Mouse (Mus musculus) hindbrain, embryonic 15.5 days (tissue): ENCODE measurements at regions not wholly inside any gene's neighbourhood (a gene's known extent, or its start where the extent isn't known, plus 50 kb on each side); places are given as distances from the start of the nearest gene placed in this dataset.
"Not testable (repeated sequence)": the region's sequence is repeated elsewhere in the genome, so short reads cannot be mapped to it uniquely, and the experiment has no call there.

Experiments used
- ATAC-seq: fragments of 200-750 bp; cut with Nextera tagmentation; 2 replicates; pipeline ENCODE4 v1.8.0; 2017; ENCODE audit warnings: low read depth, moderate number of reproducible peaks, moderate TSS enrichment; ENCODE audit not compliant: low FRiP score
- H3K27ac ChIP-seq: fragments of 300-500 bp; sonication (generic); replicated peaks from 2 replicates; pipeline ENCODE4 v1.5.1; 2015; ENCODE audit warnings: mild to moderate bottlenecking, inconsistent platforms
- H3K27me3 ChIP-seq: fragments of 300-500 bp; sonication (generic); 2 replicates; pipeline ENCODE4 v1.6.1; 2015; ENCODE audit warnings: control low read depth, inconsistent platforms
- H3K36me3 ChIP-seq: fragments of 300-500 bp; sonication (generic); 2 replicates; pipeline ENCODE4 v1.6.1; 2015; ENCODE audit warnings: control low read depth, inconsistent platforms
- H3K4me1 ChIP-seq: fragments of 300-500 bp; sonication (generic); replicated peaks from 2 replicates; pipeline ENCODE4 v1.6.1; 2015; ENCODE audit warnings: control low read depth, inconsistent platforms
- H3K4me2 ChIP-seq: fragments of 300-500 bp; sonication (generic); 2 replicates; pipeline ENCODE4 v1.6.1; 2015; ENCODE audit warnings: moderate library complexity, mild to moderate bottlenecking, inconsistent platforms
- H3K4me3 ChIP-seq: fragments of 300-500 bp; sonication (generic); 2 replicates; pipeline ENCODE4 v1.5.1; 2015; ENCODE audit warnings: mild to moderate bottlenecking, inconsistent platforms
- H3K9ac ChIP-seq: fragments of 300-500 bp; sonication (generic); 2 replicates; pipeline ENCODE4 v1.6.1; 2015; ENCODE audit warnings: inconsistent platforms
- H3K9me3 ChIP-seq: fragments of 300-500 bp; sonication (generic); 2 replicates; pipeline ENCODE4 v1.6.1; 2016; ENCODE audit warnings: control low read depth, inconsistent platforms
- WGBS: fragments of 180-500 bp; shearing (Covaris S2); methylation state at CpG from one replicate; pipeline ENCODE4 v1.1.7; 2015; 5-methylcytosine and 5-hydroxymethylcytosine counted together

- 0 out of 2 replicates have a peak overlapping the region, but pooled peaks have one; percentile 3 for H3K4me2 ChIP-seq
- ATAC-seq, result no peak
- H3K4me1 ChIP-seq, result peaks cover 30% of the 10 kb centered on the region
- H3K4me3 ChIP-seq, result no peak overlapping the region
- H3K9ac ChIP-seq, result no peak overlapping the region
- no peaks in the 10 kb centered on the region for H3K27me3 ChIP-seq
- no peaks in the 10 kb centered on the region for H3K9me3 ChIP-seq
- no peaks in the 10 kb centered on the region for H3K36me3 ChIP-seq
- WGBS, result 43% methylated on average over 15 of the region's 15 CpGs
- H3K27ac ChIP-seq, result no peak overlapping the region
These were observed 152.6 kb upstream of the Pou3f3 start for GRCm38 (mm10) chr1:42542846-42543549.

DNA sequence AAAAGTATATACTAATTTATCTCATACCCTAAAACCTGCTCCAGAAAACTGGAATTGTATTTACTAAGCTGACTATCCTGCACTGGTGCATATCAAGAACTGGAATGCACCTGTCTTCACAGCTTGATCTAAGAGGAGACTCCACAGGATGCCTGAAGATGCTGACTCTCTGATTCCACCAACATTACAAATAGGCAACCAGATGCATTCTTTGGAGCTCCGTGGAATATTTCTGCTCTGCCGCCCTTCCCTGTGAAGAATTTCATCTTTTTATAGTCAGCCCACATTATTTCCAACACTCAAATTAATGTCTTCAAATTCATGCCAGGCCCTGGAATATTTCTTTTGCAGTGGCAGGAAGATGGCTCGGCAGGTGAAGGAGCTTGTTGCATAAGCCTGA, 148.7 kb upstream of the Pou3f3 start:
- Histone ChIP-seq H3K36me3 (no peaks in the 10 kb centered on the region), H3K4me3 (no peak overlapping the region), H3K9me3 (no peaks in the 10 kb centered on the region), H3K27ac (no peak overlapping the region), H3K4me1 (peaks cover 7% of the 10 kb centered on the region; the same call in 1 of the 2 replicates), H3K27me3 (no peaks in the 10 kb centered on the region), H3K9ac (no peak overlapping the region), H3K4me2 (no peak overlapping the region)
- no peak for ATAC-seq
- WGBS, result 86% methylated on average over 3 of the region's 3 CpGs

DNA sequence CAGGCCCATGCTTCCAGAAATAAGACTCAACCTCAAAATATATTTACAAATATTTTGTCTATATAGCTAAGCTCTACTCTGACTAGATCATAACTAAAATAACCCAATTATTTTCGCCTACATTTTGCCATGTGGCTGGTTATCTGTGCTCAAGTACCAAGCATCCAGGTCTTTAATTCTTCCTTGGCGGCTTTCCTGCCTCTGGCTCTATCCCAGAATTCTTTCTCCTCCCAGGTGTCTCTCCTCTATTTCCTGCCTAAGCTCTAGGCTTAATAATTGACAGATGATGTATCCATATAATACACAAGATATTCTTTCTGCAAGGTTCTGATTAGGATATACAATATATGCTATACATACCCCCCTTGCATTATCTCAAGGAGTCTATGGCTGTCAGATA, 138.3 kb upstream of the Pou3f3 start:
- no peak for ATAC-seq
- 91% methylated on average over 2 of the region's 2 CpGs for WGBS

GRCm38 (mm10) chr1:42567640-42568039, 127.9 kb upstream of the Pou3f3 start:
- H3K9ac ChIP-seq, result no peak overlapping the region
- no peak overlapping the region for H3K27ac ChIP-seq
- WGBS, result 84% methylated on average over 6 of the region's 6 CpGs
- H3K9me3 ChIP-seq, result no peaks in the 10 kb centered on the region
- ATAC-seq, result no peak
- no peak overlapping the region for H3K4me2 ChIP-seq
- no peaks in the 10 kb centered on the region for H3K27me3 ChIP-seq
- H3K4me3 ChIP-seq, result no peak overlapping the region
- H3K36me3 ChIP-seq, result no peaks in the 10 kb centered on the region
- no peaks in the 10 kb centered on the region for H3K4me1 ChIP-seq

More for the DNA sequence above, 138.3 kb upstream of the Pou3f3 start:
- no peaks in the 10 kb centered on the region for H3K9me3 ChIP-seq
- no peak overlapping the region for H3K9ac ChIP-seq
- no peaks in the 10 kb centered on the region for H3K27me3 ChIP-seq
- H3K27ac ChIP-seq, result no peak overlapping the region
- no peak overlapping the region for H3K4me2 ChIP-seq
- no peaks in the 10 kb centered on the region for H3K36me3 ChIP-seq
- no peak overlapping the region for H3K4me3 ChIP-seq
- no peaks in the 10 kb centered on the region for H3K4me1 ChIP-seq

- Histone ChIP-seq H3K4me2 (no peak overlapping the region), H3K27me3 (no peaks in the 10 kb centered on the region), H3K9ac (no peak overlapping the region), H3K27ac (no peak overlapping the region), H3K4me3 (no peak overlapping the region), H3K9me3 (no peaks in the 10 kb centered on the region), H3K36me3 (no peaks in the 10 kb centered on the region), H3K4me1 (no peaks in the 10 kb centered on the region)
- no peak for ATAC-seq
- WGBS, result 88% methylated on average over 3 of the region's 3 CpGs
These were observed 110.4 kb upstream of the Pou3f3 start for GRCm38 (mm10) chr1:42585191-42585590.

DNA sequence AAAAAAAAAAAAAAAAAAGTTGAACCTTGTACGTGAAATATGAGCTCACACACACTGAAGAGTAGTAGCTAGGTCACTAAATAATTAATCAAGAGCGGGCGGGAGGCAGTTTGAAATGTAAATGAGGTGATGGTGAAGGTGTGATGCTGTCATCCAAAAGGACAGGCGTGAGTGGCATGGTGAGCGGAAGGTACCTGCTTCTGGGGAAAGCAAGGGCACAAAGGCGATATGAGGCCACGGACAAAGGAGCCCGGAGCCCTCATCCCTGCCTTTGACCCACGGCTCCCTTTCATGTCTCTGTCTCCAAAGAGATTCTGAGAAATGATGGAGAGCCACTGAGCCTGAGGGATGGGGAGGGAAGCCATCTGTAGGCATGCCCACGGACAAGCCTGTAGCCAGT, 107.1 kb upstream of the Pou3f3 start:
- no peaks in the 10 kb centered on the region for H3K27me3 ChIP-seq
- no peaks in the 10 kb centered on the region for H3K4me1 ChIP-seq
- 50% methylated on average over 10 of the region's 10 CpGs for WGBS
- H3K4me3 ChIP-seq, result no peak overlapping the region
- no peaks in the 10 kb centered on the region for H3K36me3 ChIP-seq
- H3K9me3 ChIP-seq, result no peaks in the 10 kb centered on the region
- no peak overlapping the region for H3K27ac ChIP-seq
- no peak overlapping the region for H3K4me2 ChIP-seq
- ATAC-seq, result no peak
- no peak overlapping the region for H3K9ac ChIP-seq

DNA sequence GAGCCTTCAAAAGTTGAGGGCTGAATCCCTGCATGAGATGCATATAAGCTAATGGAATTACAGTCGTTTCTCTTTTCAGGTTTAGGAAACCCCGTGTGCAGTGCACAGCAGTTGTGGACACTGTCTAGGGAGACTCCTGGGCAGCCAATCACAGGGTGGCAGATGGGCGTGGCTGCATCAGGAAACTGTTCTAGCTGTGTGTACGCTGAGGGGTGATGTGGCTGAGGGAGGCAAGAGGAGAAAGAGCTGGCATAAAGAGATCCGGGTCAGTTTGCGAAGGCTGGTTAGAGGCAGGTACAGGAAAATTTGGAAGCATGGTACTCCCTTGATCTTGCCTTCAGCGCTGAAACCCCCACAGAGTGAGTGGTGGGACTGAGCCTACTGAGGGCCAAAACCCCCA, 106.1 kb upstream of the Pou3f3 start:
- ATAC-seq, result no peak
- H3K27ac ChIP-seq, result no peak overlapping the region
- H3K4me3 ChIP-seq, result no peak overlapping the region
- no peaks in the 10 kb centered on the region for H3K9me3 ChIP-seq
- no peaks in the 10 kb centered on the region for H3K4me1 ChIP-seq
- 58% methylated on average over 7 of the region's 7 CpGs for WGBS
- H3K4me2 ChIP-seq, result no peak overlapping the region
- H3K9ac ChIP-seq, result no peak overlapping the region
- no peaks in the 10 kb centered on the region for H3K27me3 ChIP-seq
- no peaks in the 10 kb centered on the region for H3K36me3 ChIP-seq

GRCm38 (mm10) chr1:42591855-42592254, 103.7 kb upstream of the Pou3f3 start:
- no peak overlapping the region for H3K27ac ChIP-seq
- no peaks in the 10 kb centered on the region for H3K4me1 ChIP-seq
- WGBS, result 82% methylated on average over 1 of the region's 1 CpGs
- no peak overlapping the region for H3K4me2 ChIP-seq
- no peak overlapping the region for H3K4me3 ChIP-seq
- no peak overlapping the region for H3K9ac ChIP-seq
- H3K27me3 ChIP-seq, result no peaks in the 10 kb centered on the region
- no peaks in the 10 kb centered on the region for H3K36me3 ChIP-seq
- H3K9me3 ChIP-seq, result no peaks in the 10 kb centered on the region
- ATAC-seq, result no peak

- WGBS, result 72% methylated on average over 4 of the region's 4 CpGs
- no peak overlapping the region for H3K4me2 ChIP-seq
- no peak for ATAC-seq
These were observed 98.5 kb upstream of the Pou3f3 start for GRCm38 (mm10) chr1:42597065-42597464.

GRCm38 (mm10) chr1:42599238-42599637, 96.3 kb upstream of the Pou3f3 start:
- Histone ChIP-seq H3K36me3 (no peaks in the 10 kb centered on the region), H3K9ac (no peak overlapping the region), H3K4me2 (no peak overlapping the region), H3K4me3 (no peak overlapping the region), H3K9me3 (no peaks in the 10 kb centered on the region), H3K27ac (no peak overlapping the region), H3K4me1 (no peaks in the 10 kb centered on the region), H3K27me3 (no peaks in the 10 kb centered on the region)
- 75% methylated on average over 6 of the region's 6 CpGs for WGBS
- ATAC-seq, result no peak

More at GRCm38 (mm10) chr1:42597065-42597464, 98.5 kb upstream of the Pou3f3 start:
- no peak overlapping the region for H3K9ac ChIP-seq
- H3K36me3 ChIP-seq, result no peaks in the 10 kb centered on the region
- H3K4me3 ChIP-seq, result no peak overlapping the region
- no peak overlapping the region for H3K27ac ChIP-seq
- H3K4me1 ChIP-seq, result no peaks in the 10 kb centered on the region
- H3K9me3 ChIP-seq, result no peaks in the 10 kb centered on the region
- no peaks in the 10 kb centered on the region for H3K27me3 ChIP-seq

- H3K27me3 ChIP-seq, result no peaks in the 10 kb centered on the region
- H3K36me3 ChIP-seq, result no peaks in the 10 kb centered on the region
- H3K4me1 ChIP-seq, result no peaks in the 10 kb centered on the region
- H3K9me3 ChIP-seq, result no peaks in the 10 kb centered on the region
- ATAC-seq, result no peak
- 73% methylated on average over 7 of the region's 7 CpGs for WGBS
- no peak overlapping the region for H3K4me2 ChIP-seq
- no peak overlapping the region for H3K27ac ChIP-seq
- no peak overlapping the region for H3K4me3 ChIP-seq
- no peak overlapping the region for H3K9ac ChIP-seq
These were observed 89.3 kb upstream of the Pou3f3 start for GRCm38 (mm10) chr1:42606251-42606650.

DNA sequence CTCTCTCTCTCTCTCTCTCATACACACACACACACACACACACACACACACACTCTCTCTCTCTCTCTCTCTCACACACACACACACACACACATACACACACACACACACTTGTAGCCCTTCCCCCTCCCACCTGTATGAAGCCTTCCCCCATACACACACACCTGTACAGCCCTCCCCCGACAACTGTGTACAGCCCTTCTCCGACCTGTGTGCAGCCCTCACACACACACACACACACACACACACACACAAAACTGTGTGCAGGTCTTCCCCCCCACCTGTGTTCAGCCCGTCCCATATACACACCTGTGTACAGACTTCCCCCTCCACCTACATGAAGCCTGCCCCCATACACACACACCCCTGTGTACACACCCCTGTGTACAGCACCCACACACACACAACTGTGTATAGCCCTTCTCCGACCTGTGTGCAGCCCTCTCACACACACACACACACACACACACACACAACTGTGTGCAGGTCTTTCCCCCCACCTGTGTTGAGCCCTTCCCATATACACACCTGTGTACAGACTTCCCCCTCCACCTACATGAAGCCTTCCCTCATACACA, 88.0 kb upstream of the Pou3f3 start:
- not testable (repeated sequence) for H3K36me3 ChIP-seq, H3K27me3 ChIP-seq, H3K4me1 ChIP-seq, H3K9ac ChIP-seq, H3K27ac ChIP-seq, H3K9me3 ChIP-seq, H3K4me2 ChIP-seq, H3K4me3 ChIP-seq
- peak; percentile 63; the same call in 1 of the 2 replicates for ATAC-seq
- WGBS, result 97% methylated on average over 4 of the region's 4 CpGs

DNA sequence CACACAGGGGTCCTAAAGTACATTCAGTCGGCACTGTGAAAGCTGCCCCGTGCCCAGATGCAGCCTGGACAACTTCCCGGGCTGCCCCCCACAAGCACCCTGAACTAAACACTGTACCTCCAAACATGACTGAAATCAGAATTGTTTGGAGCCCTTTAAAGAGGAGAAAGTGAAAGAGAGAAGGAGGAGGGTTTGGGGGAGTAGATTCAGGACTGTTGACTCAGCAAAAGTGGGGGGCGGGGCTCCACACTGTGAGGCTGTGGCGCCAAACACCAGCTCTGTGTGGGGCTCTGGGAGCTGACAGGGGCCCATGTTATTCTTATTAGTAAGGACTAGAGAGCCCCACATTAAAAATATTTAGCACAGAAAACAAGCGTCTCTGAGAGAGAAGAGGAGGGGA, 71.8 kb upstream of the Pou3f3 start:
- Histone ChIP-seq H3K27ac (no peak overlapping the region), H3K9ac (no peak overlapping the region), H3K36me3 (no peaks in the 10 kb centered on the region), H3K4me1 (peaks cover 10% of the 10 kb centered on the region), H3K27me3 (no peaks in the 10 kb centered on the region), H3K9me3 (no peaks in the 10 kb centered on the region), H3K4me3 (no peak overlapping the region), H3K4me2 (no peak overlapping the region)
- no peak for ATAC-seq
- WGBS, result 71% methylated on average over 6 of the region's 6 CpGs
